Mouse (Mus musculus) kidney, adult 8-10 months (tissue): ENCODE measurements around the gene Elob.

Experiments used
- DNase-seq, 2 experiments: peaks; one replicate each; pipeline ENCODE4 v3.0.0; 2022

The Elob gene

GRCm38 (mm10) chr17:23777141-23777540 is 51.8 kb downstream of the Elob start:
- no peak for DNase-seq

GRCm38 (mm10) chr17:23776216-23776615 is 52.7 kb downstream of the Elob start:
- DNase-seq = no peak
